Mouse (Mus musculus) testis, postnatal 10 days (tissue): ENCODE results near the gene Alkbh1.
"Not testable (repeated sequence)": the region's sequence is repeated elsewhere in the genome, so short reads cannot be mapped to it uniquely, and the experiment has no call there.

Source experiments
- DNase-seq: peaks from one replicate; pipeline ENCODE4 v3.0.0; 2021; ENCODE audit warnings: low spot score

Alkbh1 gene

DNA sequence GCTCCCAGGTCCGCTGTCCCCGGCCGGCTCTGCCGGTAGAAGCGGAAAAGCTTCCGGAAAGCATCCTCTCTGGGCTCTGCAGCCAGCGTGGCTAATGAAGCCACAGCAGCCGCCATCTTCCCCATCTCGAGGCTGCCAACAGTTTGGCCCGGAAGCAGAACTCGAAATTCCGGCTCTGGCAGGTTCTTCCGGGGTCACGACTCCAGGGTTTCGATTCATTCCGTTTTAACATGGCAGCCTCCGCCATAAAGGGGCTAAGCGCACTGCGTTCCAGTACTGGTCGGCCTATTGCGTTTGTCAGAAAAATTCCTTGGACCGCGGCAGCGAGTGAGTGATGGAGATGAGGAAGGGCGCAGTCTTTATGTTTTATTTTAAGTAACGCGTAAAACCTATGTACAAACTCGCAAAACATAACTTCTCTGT is at the start of gene Alkbh1, which contains the start of gene Slirp:
Gene Alkbh1, minus strand, starts transcription at position 318 of the 423 bp plus-strand sequence.
Gene Slirp, plus strand, starts transcription at position 197 of the 423 bp plus-strand sequence.
- peak; percentile 90 for DNase-seq

- DNase-seq, result not testable (repeated sequence)
Observed at GRCm38 (mm10) chr12:87488683-87489082, 44.9 kb upstream of the Alkbh1 start.

DNA sequence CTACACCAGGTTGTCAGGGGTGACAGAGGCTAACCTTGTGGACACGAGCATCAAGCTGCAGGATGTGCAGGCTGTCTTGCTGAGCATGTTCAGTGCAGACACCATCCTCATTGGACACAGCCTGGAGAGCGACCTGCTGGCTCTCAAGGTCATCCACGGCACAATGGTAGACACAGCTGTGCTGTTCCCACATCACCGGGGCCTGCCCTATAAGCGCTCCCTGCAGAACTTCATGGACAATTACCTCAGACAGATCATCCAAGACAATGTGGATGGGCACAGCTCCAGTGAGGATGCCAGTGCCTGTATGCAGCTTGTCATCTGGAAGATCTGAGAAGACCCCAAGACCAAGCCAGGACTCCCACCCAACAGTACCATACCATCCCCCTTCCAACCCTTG is 38.7 kb upstream of the Alkbh1 start:
- DNase-seq, result not testable (repeated sequence)

DNA sequence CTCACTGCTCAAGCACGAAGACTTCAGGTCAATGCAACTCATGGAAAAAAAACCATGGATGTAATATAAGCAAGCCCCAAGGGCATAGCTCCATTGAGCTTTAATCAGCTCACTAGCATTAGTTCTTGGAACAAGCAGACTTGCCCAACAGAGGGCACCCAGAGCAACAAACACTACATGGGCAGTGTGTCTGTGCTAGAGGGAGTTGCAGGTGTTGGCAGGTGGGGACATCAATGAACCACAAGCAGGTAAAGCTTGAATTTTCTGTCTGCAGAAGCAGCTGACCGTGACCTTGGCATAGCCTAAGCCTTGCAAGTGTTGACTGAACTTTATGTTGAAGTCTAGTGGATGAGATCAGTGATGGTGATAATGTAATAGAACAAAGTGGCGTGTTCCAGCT is 30.9 kb upstream of the Alkbh1 start:
- no peak for DNase-seq

- DNase-seq, result peak; percentile 94
Observed at GRCm38 (mm10) chr12:87471964-87472786, 28.4 kb upstream of the Alkbh1 start, which contains the start of gene Snw1. TSS of gene Snw1 (minus strand) at chr12:87472274.

- DNase-seq, result no peak
Observed at GRCm38 (mm10) chr12:87471421-87471963, 27.7 kb upstream of the Alkbh1 start.

DNA sequence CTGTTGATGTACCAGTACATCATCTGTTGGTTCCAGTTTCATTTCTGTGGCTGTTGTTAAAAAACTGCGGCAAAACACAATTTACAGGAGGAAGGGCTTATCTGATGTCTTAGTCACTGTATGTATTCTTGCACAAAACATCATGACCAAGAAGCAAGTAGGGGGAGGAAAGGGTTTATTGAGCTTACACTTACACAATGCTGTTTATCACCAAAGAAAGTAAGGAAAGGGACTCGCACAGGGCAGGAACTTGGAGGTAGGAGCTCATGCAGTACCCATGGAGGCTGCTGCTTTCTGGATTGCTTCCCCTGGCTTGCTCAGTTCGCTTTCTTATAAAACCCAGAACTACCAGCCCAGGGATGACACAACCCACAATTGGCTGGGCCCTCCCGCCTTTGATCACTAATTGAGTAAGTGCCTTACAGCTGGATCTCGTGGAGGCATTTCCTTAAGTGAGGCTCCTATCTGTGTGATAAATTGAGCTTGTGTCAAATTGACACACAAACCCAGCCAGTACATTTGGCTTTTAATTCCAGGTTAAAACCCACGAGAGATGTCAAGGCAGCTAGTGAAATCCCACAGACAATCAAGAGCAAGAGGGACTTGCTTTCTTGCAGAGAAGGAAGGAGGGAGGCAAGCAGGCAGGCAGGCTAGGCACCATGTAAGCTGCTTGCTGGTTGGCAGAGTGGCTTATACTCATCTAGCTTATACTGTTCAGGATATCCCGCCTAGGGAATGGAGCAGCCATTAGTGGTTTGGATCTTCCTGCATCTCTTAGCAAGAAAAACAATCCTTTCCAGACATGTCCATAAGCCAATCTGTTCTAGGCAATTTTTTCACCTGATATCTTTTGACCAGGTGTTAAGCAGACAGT is 26.7 kb upstream of the Alkbh1 start:
- DNase-seq, result no peak

- DNase-seq, result no peak
Observed at GRCm38 (mm10) chr12:87464678-87465297, 21.0 kb upstream of the Alkbh1 start.

DNA sequence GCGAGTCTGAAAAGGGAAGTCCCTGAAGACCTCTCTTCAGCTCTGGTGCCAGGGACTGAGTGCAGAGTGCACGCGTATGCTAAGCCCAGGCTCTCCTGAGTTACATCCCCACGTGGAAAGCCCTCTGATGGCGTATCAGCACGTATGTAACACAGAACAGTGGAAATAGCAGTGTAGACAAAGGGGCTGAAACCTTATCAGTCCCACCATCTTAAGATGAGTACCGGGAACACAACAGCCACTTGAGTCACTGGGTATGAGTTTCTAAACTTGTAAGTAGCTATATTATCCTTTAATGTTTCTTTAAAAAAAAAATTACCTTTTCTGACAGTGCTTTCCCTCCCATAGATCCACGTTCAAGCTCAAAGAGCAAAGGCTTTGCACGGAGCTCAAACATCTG is 5.6 kb upstream of the Alkbh1 start:
- DNase-seq, result no peak

DNA sequence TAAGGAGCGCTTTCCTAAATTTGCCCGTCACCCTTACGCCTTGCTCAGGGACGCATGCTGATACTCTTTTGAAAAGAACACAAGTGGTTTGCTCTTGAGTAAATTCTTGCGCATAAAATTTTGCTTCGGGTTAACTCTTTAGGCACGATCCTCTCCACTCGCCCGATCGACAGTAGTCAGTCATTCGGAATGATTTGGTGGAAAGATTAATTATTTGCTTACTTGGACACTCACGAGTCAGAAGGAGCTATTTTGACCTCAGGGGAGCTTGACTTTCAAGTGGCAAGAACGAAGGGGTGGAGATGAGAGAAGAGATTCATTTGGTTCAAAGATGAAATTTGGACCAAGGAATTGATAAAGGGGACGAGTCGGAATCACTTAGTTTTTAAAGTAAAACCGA is 394 bp upstream of the Alkbh1 start:
- no peak for DNase-seq

GRCm38 (mm10) chr12:87443115-87443699 is 610 bp downstream of the Alkbh1 start:
- no peak for DNase-seq

DNA sequence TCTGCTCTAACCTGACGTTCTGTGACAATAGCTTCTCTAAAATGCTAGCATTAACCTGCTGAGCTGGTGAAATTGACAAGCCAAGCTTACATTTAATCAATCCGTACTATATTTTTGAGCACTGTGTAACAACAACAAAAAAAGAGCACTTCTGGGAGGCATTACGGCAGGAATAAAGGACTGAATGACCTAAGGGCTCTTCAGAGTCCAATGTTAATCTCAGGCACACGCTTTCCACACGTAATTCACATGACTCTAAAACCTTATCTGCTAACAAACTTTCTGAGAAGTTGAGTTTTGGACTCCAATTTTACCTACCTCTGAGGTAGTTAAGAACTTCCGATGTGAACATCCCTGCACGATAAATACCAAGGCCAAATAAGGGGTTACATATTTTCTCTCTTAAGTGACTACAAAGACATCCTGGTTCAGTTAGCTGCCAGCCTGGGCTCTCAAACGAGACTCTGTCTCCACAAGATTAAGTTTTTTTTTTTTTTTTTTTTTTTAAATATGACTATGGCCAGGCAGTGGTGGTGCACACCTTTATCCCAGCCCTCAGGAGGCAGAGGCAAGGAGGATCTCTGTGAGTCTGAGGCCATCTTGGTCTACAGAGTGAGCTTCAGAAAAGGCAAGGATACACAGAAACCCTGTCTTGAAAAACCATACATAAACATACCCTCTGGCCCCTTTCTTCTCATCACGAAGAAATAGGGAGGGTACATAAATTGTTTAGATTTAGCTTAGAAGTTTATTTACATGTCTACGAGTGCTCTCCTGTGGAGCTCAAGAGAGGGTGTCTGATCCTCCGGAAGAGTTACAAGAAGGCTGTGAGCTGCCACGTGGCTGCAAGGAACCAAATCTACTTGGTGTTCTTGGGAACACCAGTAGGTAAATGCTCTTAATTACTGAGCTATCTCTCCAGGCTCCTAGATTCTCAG is 1.4 kb downstream of the Alkbh1 start:
- DNase-seq, result no peak

DNA sequence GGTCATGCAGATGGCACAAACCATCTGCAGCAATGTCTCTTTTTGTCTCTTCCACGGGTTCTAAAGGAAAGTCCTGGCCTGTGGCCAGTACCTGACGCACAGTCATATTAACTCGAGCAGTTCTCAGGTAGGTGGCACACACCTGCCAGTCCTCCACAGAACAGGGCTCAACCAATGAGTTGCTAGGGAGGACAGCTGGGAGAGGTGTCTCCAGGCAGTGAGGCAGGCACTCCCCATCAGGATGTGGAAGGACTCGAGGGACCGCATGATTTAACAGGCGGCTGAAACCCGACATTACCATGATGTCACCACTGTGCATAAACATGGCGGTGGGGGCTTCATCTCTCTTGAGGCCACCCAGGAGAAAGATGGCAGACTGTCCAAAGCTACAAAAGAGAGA is 14.9 kb downstream of the Alkbh1 start:
- DNase-seq, result no peak

DNA sequence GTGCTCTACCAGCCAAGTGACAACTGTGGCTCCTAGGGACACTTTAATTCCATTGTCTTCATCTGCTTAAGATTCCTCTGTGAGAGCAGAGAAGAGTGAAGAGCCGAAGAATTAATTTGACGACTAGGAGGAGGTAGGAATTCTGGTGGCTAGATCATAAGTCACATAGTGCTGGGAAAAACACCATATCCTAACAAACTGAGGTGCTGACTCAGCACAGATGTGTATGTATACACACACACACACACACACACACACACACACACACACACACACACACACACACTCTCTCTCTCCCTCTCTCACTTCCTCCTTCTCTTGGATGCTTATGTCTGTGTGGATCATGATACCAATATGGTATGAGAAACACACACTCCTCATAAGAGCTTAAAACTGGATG is 15.5 kb downstream of the Alkbh1 start:
- no peak for DNase-seq

DNA sequence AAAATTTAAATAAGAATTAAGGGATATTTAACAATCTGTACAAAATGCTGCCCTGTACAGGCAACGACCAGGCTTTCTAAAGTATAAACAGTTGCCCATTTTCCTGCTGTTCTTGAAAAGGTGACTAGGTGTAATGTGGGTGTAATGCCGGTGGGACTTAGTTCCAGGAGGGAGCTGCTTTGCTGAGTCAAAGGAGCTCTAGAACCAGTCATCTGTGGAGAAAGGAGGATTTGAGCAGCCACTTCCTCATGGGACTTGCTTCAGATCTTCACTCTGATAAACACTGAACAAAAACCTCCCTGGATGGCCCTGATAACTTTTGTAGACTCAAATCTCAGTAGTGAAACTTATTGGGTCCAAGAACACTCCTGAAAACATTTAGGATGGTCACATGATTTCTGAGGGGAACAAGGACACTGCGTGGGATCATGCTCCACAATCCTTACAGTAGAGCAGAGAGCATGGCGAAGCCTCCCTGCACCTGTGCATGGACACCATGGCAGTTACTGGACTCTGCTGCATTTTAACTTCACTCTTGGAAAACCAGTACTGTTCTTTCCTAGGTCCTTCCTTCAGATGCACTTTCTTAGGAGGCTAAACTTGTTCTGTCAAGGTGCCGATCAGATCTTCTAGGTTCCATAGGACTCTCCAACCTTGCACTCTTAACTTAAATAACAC is 17.3 kb downstream of the Alkbh1 start:
- no peak for DNase-seq

- DNase-seq, result no peak
Observed at GRCm38 (mm10) chr12:87424516-87424915, 19.3 kb downstream of the Alkbh1 start.

GRCm38 (mm10) chr12:87423700-87424099 is 20.1 kb downstream of the Alkbh1 start:
- no peak for DNase-seq

- DNase-seq, result no peak
Observed at GRCm38 (mm10) chr12:87421708-87422507, 21.9 kb downstream of the Alkbh1 start.

- DNase-seq, result no peak
Observed at GRCm38 (mm10) chr12:87419974-87420485, 23.8 kb downstream of the Alkbh1 start.
